Mouse (Mus musculus): ENCODE measurements around the gene Opn3.

The Opn3 gene

GRCm38 (mm10) chr1:175692246-175692996 lies at the start of gene Opn3, which contains the start of gene Chml:
TSS of gene Opn3 (minus strand) at chr1:175692776.
TSS of gene Chml (minus strand) at chr1:175692901.
- POLR2A ChIA-PET: interaction anchor here in 3 of 4 experiments (0.6 to 2.3 kb wide), 38 partner anchors 8 to 1122 kb away, joined by 3 to 22 read pairs (median 3); partner anchors contain the start of genes Fh1 (in 2 of the 3), Cep170 (in 1 of the 3) and Sdccag8 (in 1 of the 3)
- CTCF ChIA-PET: interaction anchor here in 1 of 4 experiments (1.0 kb wide), 1 partner anchor 232 kb away, joined by 3 read pairs; no protein-coding TSS in a partner anchor

- CTCF ChIA-PET: no interaction called here
- POLR2A ChIA-PET: interaction anchor here in 2 of 4 experiments (0.9 to 1.5 kb wide), 3 partner anchors 13 to 33 kb away, joined by 3 to 4 read pairs (median 3); partner anchors contain the start of genes Chml (in 1 of the 2) and Opn3 (in 1 of the 2)
Observed at GRCm38 (mm10) chr1:175725771-175726170, 33.2 kb upstream of the Opn3 start.

GRCm38 (mm10) chr1:175716832-175717231 lies 24.3 kb upstream of the Opn3 start:
- POLR2A ChIA-PET: no interaction called here
- CTCF ChIA-PET: no interaction called here

- ChIA-PET POLR2A (interaction anchor here in 3 of 4 experiments (0.5 to 2.7 kb wide), 14 partner anchors 11 to 87 kb away, joined by 3 to 22 read pairs (median 4); partner anchors contain the start of genes Chml (in 3 of the 3), Opn3 (in 3 of the 3) and Fh1 (in 2 of the 3)), CTCF (no interaction called here)
Observed at GRCm38 (mm10) chr1:175712338-175712909, 19.8 kb upstream of the Opn3 start.

GRCm38 (mm10) chr1:175708013-175708412 lies 15.4 kb upstream of the Opn3 start:
- POLR2A ChIA-PET: interaction anchor here in 1 of 4 experiments (1.1 kb wide), 1 partner anchor 15 kb away, joined by 3 read pairs; the partner anchor contains the start of genes Chml and Opn3
- CTCF ChIA-PET: no interaction called here

GRCm38 (mm10) chr1:175707599-175707998 lies 15.0 kb upstream of the Opn3 start:
- POLR2A ChIA-PET: interaction anchor here in 2 of 4 experiments (1.0 to 1.1 kb wide), 2 partner anchors 15 kb away, joined by 3 read pairs; partner anchors contain the start of genes Chml (in 2 of the 2) and Opn3 (in 2 of the 2)
- CTCF ChIA-PET: no interaction called here

GRCm38 (mm10) chr1:175701145-175701544 lies 8.6 kb upstream of the Opn3 start:
- CTCF ChIA-PET: no interaction called here
- POLR2A ChIA-PET: interaction anchor here in 2 of 4 experiments (0.8 to 3.8 kb wide), 4 partner anchors 8 to 11 kb away, joined by 3 to 21 read pairs (median 4); partner anchors contain the start of genes Chml (in 2 of the 2) and Opn3 (in 2 of the 2)

GRCm38 (mm10) chr1:175699796-175700195 lies 7.2 kb upstream of the Opn3 start:
- CTCF ChIA-PET: interaction anchor here in 2 of 4 experiments (0.6 to 0.7 kb wide), 2 partner anchors 10 to 68 kb away, joined by 3 to 10 read pairs; no protein-coding TSS in a partner anchor

GRCm38 (mm10) chr1:175699375-175699774 lies 6.8 kb upstream of the Opn3 start:
- ChIA-PET CTCF (interaction anchor here in 1 of 4 experiments (0.7 kb wide), 1 partner anchor 68 kb away, joined by 10 read pairs; no protein-coding TSS in a partner anchor), POLR2A (interaction anchor here in 3 of 4 experiments (0.6 to 3.8 kb wide), 7 partner anchors 7 to 1387 kb away, joined by 3 to 21 read pairs (median 6); partner anchors contain the start of gene Opn3 (in 1 of the 3))

More at GRCm38 (mm10) chr1:175699796-175700195, 7.2 kb upstream of the Opn3 start:
- POLR2A ChIA-PET: interaction anchor here (0.6 to 3.8 kb wide), 9 partner anchors 8 to 1387 kb away, joined by 3 to 21 read pairs (median 4); partner anchors contain the start of gene Opn3 (in 1 of the 4)

GRCm38 (mm10) chr1:175698293-175698692 lies 5.7 kb upstream of the Opn3 start, which contains the start of gene Wdr64:
TSS of gene Wdr64 (plus strand) at chr1:175698593.
- ChIA-PET CTCF (no interaction called here), POLR2A (no interaction called here)

GRCm38 (mm10) chr1:175693429-175693960 lies 919 bp upstream of the Opn3 start:
- CTCF ChIA-PET: interaction anchor here in 1 of 4 experiments (1.0 kb wide), 1 partner anchor 230 kb away, joined by 3 read pairs; no protein-coding TSS in a partner anchor
- POLR2A ChIA-PET: interaction anchor here in 3 of 4 experiments (0.7 to 2.3 kb wide), 30 partner anchors 8 to 1121 kb away, joined by 3 to 22 read pairs (median 3); partner anchors contain the start of genes Fh1 (in 2 of the 3), Cep170 (in 1 of the 3) and Sdccag8 (in 1 of the 3)

GRCm38 (mm10) chr1:175692997-175693361 lies 403 bp upstream of the Opn3 start:
- CTCF ChIA-PET: interaction anchor here in 1 of 4 experiments (1.0 kb wide), 1 partner anchor 231 kb away, joined by 3 read pairs; no protein-coding TSS in a partner anchor

GRCm38 (mm10) chr1:175691686-175692245 lies 810 bp downstream of the Opn3 start:
- CTCF ChIA-PET: no interaction called here
- POLR2A ChIA-PET: interaction anchor here in 3 of 4 experiments (0.6 to 2.2 kb wide), 8 partner anchors 8 to 216 kb away, joined by 3 to 13 read pairs (median 5); partner anchors contain the start of gene Fh1 (in 1 of the 3)

More at GRCm38 (mm10) chr1:175692997-175693361, 403 bp upstream of the Opn3 start:
- POLR2A ChIA-PET: interaction anchor here (0.6 to 2.3 kb wide), 39 partner anchors 8 to 1122 kb away, joined by 3 to 22 read pairs (median 3); partner anchors contain the start of genes Fh1 (in 2 of the 4), Cep170 (in 1 of the 4) and Sdccag8 (in 1 of the 4)

- CTCF ChIA-PET: no interaction called here
- POLR2A ChIA-PET: interaction anchor here in 2 of 4 experiments (0.6 to 1.4 kb wide), 5 partner anchors 12 to 1849 kb away, joined by 3 to 10 read pairs (median 4); partner anchors contain the start of genes Chml (in 2 of the 2) and Opn3 (in 2 of the 2)
Observed at GRCm38 (mm10) chr1:175680995-175681394, 11.6 kb downstream of the Opn3 start.

- ChIA-PET POLR2A (interaction anchor here in 2 of 4 experiments (1.3 to 1.9 kb wide), 3 partner anchors 8 to 15 kb away, joined by 3 to 8 read pairs (median 3); partner anchors contain the start of genes Chml (in 1 of the 2) and Opn3 (in 1 of the 2)), CTCF (no interaction called here)
Observed at GRCm38 (mm10) chr1:175677459-175677858, 15.1 kb downstream of the Opn3 start.

GRCm38 (mm10) chr1:175675116-175675515 lies 17.5 kb downstream of the Opn3 start:
- POLR2A ChIA-PET: interaction anchor here in 1 of 4 experiments (0.6 kb wide), 1 partner anchor 688 kb away, joined by 3 read pairs; no protein-coding TSS in a partner anchor
- CTCF ChIA-PET: no interaction called here

- POLR2A ChIA-PET: interaction anchor here in 2 of 4 experiments (0.9 to 1.1 kb wide), 3 partner anchors 19 to 26 kb away, joined by 3 to 4 read pairs (median 4); partner anchors contain the start of genes Chml (in 2 of the 2) and Opn3 (in 2 of the 2)
- CTCF ChIA-PET: interaction anchor here in 1 of 4 experiments (0.5 kb wide), 1 partner anchor 1640 kb away, joined by 3 read pairs; no protein-coding TSS in a partner anchor
Observed at GRCm38 (mm10) chr1:175673563-175674325, 18.8 kb downstream of the Opn3 start.
